7 mouse cellular contexts compared by ENCODE assay signal in the genomic region with DNA sequence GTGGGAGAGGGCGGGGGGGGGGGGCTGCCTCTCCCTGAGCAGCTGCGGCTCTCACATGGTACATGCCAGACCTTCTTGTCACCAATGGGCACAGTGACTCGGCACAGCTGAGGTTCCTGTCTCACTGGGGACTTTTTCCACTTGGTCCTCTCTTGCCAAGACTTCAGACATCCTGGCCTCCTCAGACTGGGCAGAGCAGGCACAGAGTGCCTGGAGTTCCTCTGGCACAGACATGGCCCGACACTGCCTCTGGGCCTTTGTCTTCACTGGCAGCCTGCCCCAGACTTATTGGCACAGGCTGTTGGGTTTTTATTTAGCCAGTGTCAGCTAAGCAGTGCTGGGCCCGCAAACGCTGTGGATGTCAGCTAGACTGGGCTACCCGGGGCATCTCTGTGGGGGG. TPM values are rescaled to one million over a fixed set of nuclear protein-coding genes. Genes with fewer than 3 reads are reported as not detected.
A peak's percentile ranks its signal among the peaks of the same experiment; 100 is the strongest.
DNase-seq lines count a peak whose midpoint lies in the region; ATAC-seq and TF ChIP-seq lines count a peak whose summit lies in the region.

No protein-coding gene starts in this region.

- peaks cover 42% of the 10 kb centered on the region for H3K4me1 ChIP-seq in hindbrain, postnatal 0 days (ENCODE audit: insufficient read depth, low read length)
- peaks cover 100% of the 10 kb centered on the region for H3K4me1 ChIP-seq in limb, embryonic 15.5 days

- 0 out of 2 replicates have a peak overlapping the region, but pooled peaks have one; percentile 20 for H3K27ac ChIP-seq in hindbrain, postnatal 0 days
- peak overlapping the region; percentile 60; the same call in 1 of the 2 replicates for H3K27ac ChIP-seq in limb, embryonic 15.5 days

- no peak overlapping the region for H3K4me2 ChIP-seq in hindbrain, postnatal 0 days (ENCODE audit: low read depth, low read length)
- no peak overlapping the region for H3K4me2 ChIP-seq in limb, embryonic 15.5 days

- H3K27me3 ChIP-seq in hindbrain, postnatal 0 days (ENCODE audit: insufficient read depth, low read length): no peaks in the 10 kb centered on the region
- H3K27me3 ChIP-seq in limb, embryonic 15.5 days: no peaks in the 10 kb centered on the region

- no peak overlapping the region for H3K4me3 ChIP-seq in hindbrain, postnatal 0 days (ENCODE audit: low read length)
- H3K4me3 ChIP-seq in limb, embryonic 15.5 days: no peak overlapping the region

- no peaks in the 10 kb centered on the region for H3K9me3 ChIP-seq in hindbrain, postnatal 0 days (ENCODE audit: low read length)
- H3K9me3 ChIP-seq in limb, embryonic 15.5 days: no peaks in the 10 kb centered on the region

- DNase-seq in adrenal gland, adult 8-10 months: peak; percentile 53
- DNase-seq in cerebellum, adult 8-10 months: peak; percentile 43
- peak; percentile 85 for DNase-seq in gastrocnemius, adult 18-20 months (ENCODE audit: low spot score)
- DNase-seq in hindbrain, postnatal 0 days (ENCODE audit: low spot score): peak; percentile 91
- peak; percentile 63 for DNase-seq in right cerebral cortex, postnatal 25 days

- H3K36me3 ChIP-seq in hindbrain, postnatal 0 days (ENCODE audit: insufficient read depth, low read length): no peaks in the 10 kb centered on the region
- no peaks in the 10 kb centered on the region for H3K36me3 ChIP-seq in limb, embryonic 15.5 days

- no peak overlapping the region for H3K9ac ChIP-seq in hindbrain, postnatal 0 days (replicated peaks; ENCODE audit: low read length)
- no peak overlapping the region for H3K9ac ChIP-seq in limb, embryonic 15.5 days

- WGBS in hindbrain, postnatal 0 days: 24% methylated on average over 7 of the region's 7 CpGs
- WGBS in limb, embryonic 15.5 days: 34% methylated on average over 7 of the region's 7 CpGs

- TF ChIP-seq CTCF in hindbrain, postnatal 0 days (IDR thresholded peaks at IDR 0.05; ENCODE audit: low read depth): no peak

- peak; percentile 92 for ATAC-seq in hindbrain, postnatal 0 days
- ATAC-seq in limb, embryonic 15.5 days (ENCODE audit: insufficient number of reproducible peaks, low FRiP score, low TSS enrichment, low read depth): 0 out of 2 replicates have a peak, but pooled peaks have one; percentile 40
- no peak for ATAC-seq in inflammation-experienced regulatory T-cells, adult 6 months

RNA-seq across cellular contexts. Expression of a gene that starts 18.7 kb away (rescaled TPM):
- total RNA-seq in adrenal gland, adult 8-10 months (2022): 10 to 100 TPM; 29.4 to 57.0 (median 38.3) TPM
- 10 to 100 TPM; 17.2 to 31.9 TPM for total RNA-seq in gastrocnemius, adult 18-20 months (2021)
- 7.7 and 16.0 TPM in 2 replicates for total RNA-seq in hindbrain, postnatal 0 days (2014; rRNA removed)
- 2.6 and 3.0 TPM in 2 replicates for polyA plus RNA-seq in hindbrain, postnatal 0 days (2015; fragmentation: Nextera tagmentation; extraction: Ambion mirVana)
- polyA plus RNA-seq in limb, embryonic 15.5 days (2015; fragmentation: Nextera tagmentation; extraction: Ambion mirVana): 6.3 and 8.4 TPM in 2 replicates
- 10 to 100 TPM in 2 of 3 experiments, 1 to 10 TPM in 1; 4.5 to 16.3 (median 12.8) TPM for polyA plus RNA-seq in inflammation-experienced regulatory T-cells, adult 6 months (2017; shearing (Covaris generic))

RNA-seq across cellular contexts. Expression of a gene that starts 38.9 kb away (rescaled TPM):
- 1 to 10 TPM; 1.1 to 5.3 (median 2.5) TPM for total RNA-seq in adrenal gland, adult 8-10 months (2022)
- total RNA-seq in gastrocnemius, adult 18-20 months (2021): under 1 TPM in 1 of 2 experiments, not detected in 1; 0.47 TPM
- not detected in 2 replicates for total RNA-seq in hindbrain, postnatal 0 days (2014; rRNA removed)
- 0.58 and 0.68 TPM in 2 replicates for polyA plus RNA-seq in hindbrain, postnatal 0 days (2015; fragmentation: Nextera tagmentation; extraction: Ambion mirVana)
- 0.64 and 0.88 TPM in 2 replicates for polyA plus RNA-seq in limb, embryonic 15.5 days (2015; fragmentation: Nextera tagmentation; extraction: Ambion mirVana)
- polyA plus RNA-seq in inflammation-experienced regulatory T-cells, adult 6 months (2017; shearing (Covaris generic)): 100 to 1,000 TPM in 2 of 3 experiments, 10 to 100 TPM in 1; 72.5 to 144 (median 103) TPM
